Mouse (Mus musculus): ENCODE results near the gene Rreb1.

Gene Rreb1

GRCm38 (mm10) chr13:37778147-37778593 lies at the start of gene Rreb1:
Gene Rreb1, plus strand, starts transcription at chr13:37778400.
- no peak for DNase-seq (ENCODE audit: low read depth)

GRCm38 (mm10) chr13:37728551-37728950 lies 49.6 kb upstream of the Rreb1 start:
- no peak for DNase-seq (ENCODE audit: low read depth)

- DNase-seq (ENCODE audit: low read depth) = no peak
These were observed 46.1 kb upstream of the Rreb1 start for GRCm38 (mm10) chr13:37731914-37732693.

GRCm38 (mm10) chr13:37734501-37734900 lies 43.7 kb upstream of the Rreb1 start:
- DNase-seq (ENCODE audit: low read depth) = no peak

GRCm38 (mm10) chr13:37740111-37740510 lies 38.1 kb upstream of the Rreb1 start:
- no peak for DNase-seq (ENCODE audit: low read depth)

GRCm38 (mm10) chr13:37740752-37741151 lies 37.4 kb upstream of the Rreb1 start:
- DNase-seq (ENCODE audit: low read depth) = no peak

GRCm38 (mm10) chr13:37742248-37742647 lies 36.0 kb upstream of the Rreb1 start:
- DNase-seq (ENCODE audit: low read depth) = no peak

GRCm38 (mm10) chr13:37747504-37747903 lies 30.7 kb upstream of the Rreb1 start:
- no peak for DNase-seq (ENCODE audit: low read depth)

GRCm38 (mm10) chr13:37749485-37749884 lies 28.7 kb upstream of the Rreb1 start:
- no peak for DNase-seq (ENCODE audit: low read depth)

- no peak for DNase-seq (ENCODE audit: low read depth)
These were observed 26.8 kb upstream of the Rreb1 start for GRCm38 (mm10) chr13:37751154-37751950.

- DNase-seq (ENCODE audit: low read depth) = no peak
These were observed 18.7 kb upstream of the Rreb1 start for GRCm38 (mm10) chr13:37759341-37760012.

GRCm38 (mm10) chr13:37760013-37760342 lies 18.2 kb upstream of the Rreb1 start:
- DNase-seq (ENCODE audit: low read depth) = no peak

- DNase-seq (ENCODE audit: low read depth) = no peak
These were observed 17.8 kb upstream of the Rreb1 start for GRCm38 (mm10) chr13:37760373-37760772.

- DNase-seq (ENCODE audit: low read depth) = no peak
These were observed 17.0 kb upstream of the Rreb1 start for GRCm38 (mm10) chr13:37760957-37761941.

GRCm38 (mm10) chr13:37763800-37764407 lies 14.3 kb upstream of the Rreb1 start:
- no peak for DNase-seq (ENCODE audit: low read depth)

GRCm38 (mm10) chr13:37769777-37770176 lies 8.4 kb upstream of the Rreb1 start:
- DNase-seq (ENCODE audit: low read depth) = no peak

GRCm38 (mm10) chr13:37773476-37773875 lies 4.7 kb upstream of the Rreb1 start:
- DNase-seq (ENCODE audit: low read depth) = no peak

- no peak for DNase-seq (ENCODE audit: low read depth)
These were observed 1.5 kb upstream of the Rreb1 start for GRCm38 (mm10) chr13:37776675-37777074.

- DNase-seq (ENCODE audit: low read depth) = no peak
These were observed 651 bp upstream of the Rreb1 start for GRCm38 (mm10) chr13:37777351-37778146.

GRCm38 (mm10) chr13:37778594-37779231 lies 513 bp downstream of the Rreb1 start:
- no peak for DNase-seq (ENCODE audit: low read depth)

All from fibroblast of lung, adult 2 months (primary cell).